Mouse (Mus musculus): Measurements from ENCODE around the gene Gm20671.
"Not testable (repeated sequence)": the region's sequence is repeated elsewhere in the genome, so short reads cannot be mapped to it uniquely, and the experiment has no call there.

Gm20671 gene

DNA sequence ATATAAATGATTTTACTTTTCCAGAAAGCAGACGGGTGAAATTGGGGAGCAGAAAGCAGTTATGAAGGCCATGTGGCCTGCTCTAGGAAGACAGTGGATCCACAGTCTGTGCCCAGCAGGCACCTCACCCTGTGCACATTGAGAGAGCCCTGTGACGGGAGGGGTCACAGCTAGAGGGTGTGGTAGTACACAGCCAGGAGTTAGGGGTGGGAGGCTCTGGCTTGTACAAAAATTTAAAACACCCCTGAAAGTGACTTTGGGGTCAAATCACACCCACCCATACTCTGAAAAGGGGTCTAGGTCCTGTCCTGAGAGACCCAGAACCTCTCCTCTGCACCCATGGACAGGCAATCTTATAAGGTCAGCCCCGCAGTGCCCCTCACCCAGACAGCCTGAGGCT lies 90.1 kb downstream of the Gm20671 start:
- not testable (repeated sequence) for DNase-seq (ENCODE audit: inconsistent age in 2 of 2, low spot score in 1 of 2)

DNA sequence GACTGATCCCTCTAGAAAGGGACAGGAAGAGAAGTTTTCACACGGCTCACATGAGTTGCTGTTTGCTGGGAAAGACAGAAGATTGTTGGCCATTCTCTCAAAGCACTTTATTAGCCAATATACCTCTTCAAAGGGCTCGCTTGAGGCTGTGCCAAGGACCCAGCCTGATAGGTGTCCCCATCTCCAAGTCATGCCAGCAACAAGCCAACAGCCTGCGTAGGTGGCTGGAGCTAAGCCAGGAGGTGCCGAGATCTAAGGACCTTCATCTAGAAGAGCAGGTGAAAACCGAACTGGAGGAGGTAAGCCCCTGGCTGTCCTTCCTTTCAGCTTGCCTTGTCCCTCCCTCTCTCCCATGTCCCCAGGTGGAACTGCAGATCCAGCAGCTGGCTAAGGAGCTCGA lies 91.1 kb downstream of the Gm20671 start:
- peak in 1 of 2 experiments; percentile 29 for DNase-seq (ENCODE audit: inconsistent age in 2 of 2, low spot score in 1 of 2)

- DNase-seq (ENCODE audit: inconsistent age in 2 of 2, low spot score in 1 of 2) = not testable (repeated sequence)
Observed at GRCm38 (mm10) chr5:32733892-32734291, 93.0 kb downstream of the Gm20671 start.

DNA sequence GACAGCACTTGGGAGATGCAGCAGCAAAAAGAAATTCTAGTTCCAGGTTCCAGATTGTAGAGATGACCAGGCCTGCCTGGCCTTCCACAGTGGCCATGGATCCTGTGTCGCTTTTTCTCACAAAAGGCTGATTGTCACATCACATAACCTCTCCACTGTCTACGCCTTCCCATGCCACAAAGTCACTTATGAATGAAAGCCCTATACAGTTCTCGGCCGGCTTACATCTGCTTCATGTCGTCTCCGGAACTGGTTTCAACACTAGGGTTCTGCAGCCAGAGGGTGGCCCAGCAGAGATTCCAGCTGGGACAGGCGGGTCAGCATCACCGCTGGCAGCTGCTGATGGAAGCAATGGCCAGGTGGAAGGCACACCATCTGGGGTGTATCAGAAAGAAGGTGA lies 98.1 kb downstream of the Gm20671 start:
- DNase-seq (ENCODE audit: inconsistent age in 2 of 2, low spot score in 1 of 2) = no peak

- DNase-seq (ENCODE audit: inconsistent age in 2 of 2, low spot score in 1 of 2) = no peak
Observed at GRCm38 (mm10) chr5:32728300-32728699, 98.6 kb downstream of the Gm20671 start.

DNA sequence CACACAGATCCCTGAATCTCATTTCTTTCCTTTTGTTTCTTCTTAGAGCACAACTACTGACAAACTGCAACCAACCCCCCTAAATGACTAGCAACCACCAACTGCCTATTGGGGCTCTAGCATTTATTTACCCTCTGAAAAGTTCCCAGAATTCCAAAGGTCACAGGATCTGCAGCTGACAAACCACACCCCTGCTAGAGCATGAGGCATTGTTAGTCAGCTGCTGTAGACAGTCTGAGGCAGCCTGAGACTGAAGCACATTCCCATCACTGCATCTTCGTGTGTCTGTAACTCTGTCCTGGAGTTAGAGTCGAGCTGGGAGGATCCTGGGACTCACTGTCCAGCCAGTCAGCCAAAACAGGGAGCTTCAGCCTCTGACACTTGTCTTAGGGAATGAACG lies 101.5 kb downstream of the Gm20671 start:
- DNase-seq (ENCODE audit: inconsistent age in 2 of 2, low spot score in 1 of 2) = not testable (repeated sequence)

DNA sequence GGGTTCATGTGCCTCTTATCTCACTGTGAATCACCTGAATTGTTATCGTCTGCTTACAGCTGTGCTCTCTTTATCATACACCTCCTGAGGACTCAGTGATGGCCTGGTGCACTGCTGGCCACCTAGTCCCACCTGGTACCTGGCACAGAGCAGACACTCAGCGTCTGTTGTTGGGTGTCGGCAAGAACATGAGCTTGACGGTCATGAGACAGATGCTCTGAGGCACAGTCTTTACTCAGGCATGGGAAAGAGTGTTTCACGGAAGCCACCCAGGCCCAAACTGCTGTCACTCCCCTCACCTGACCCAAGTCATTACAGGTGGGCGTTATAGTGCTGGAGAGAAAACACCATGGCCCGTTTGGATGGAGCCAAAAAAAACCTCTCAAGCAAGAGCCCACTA lies 102.9 kb downstream of the Gm20671 start:
- no peak for DNase-seq (ENCODE audit: inconsistent age in 2 of 2, low spot score in 1 of 2)

GRCm38 (mm10) chr5:32722711-32723110 lies 104.2 kb downstream of the Gm20671 start:
- DNase-seq (ENCODE audit: inconsistent age in 2 of 2, low spot score in 1 of 2) = not testable (repeated sequence)

DNA sequence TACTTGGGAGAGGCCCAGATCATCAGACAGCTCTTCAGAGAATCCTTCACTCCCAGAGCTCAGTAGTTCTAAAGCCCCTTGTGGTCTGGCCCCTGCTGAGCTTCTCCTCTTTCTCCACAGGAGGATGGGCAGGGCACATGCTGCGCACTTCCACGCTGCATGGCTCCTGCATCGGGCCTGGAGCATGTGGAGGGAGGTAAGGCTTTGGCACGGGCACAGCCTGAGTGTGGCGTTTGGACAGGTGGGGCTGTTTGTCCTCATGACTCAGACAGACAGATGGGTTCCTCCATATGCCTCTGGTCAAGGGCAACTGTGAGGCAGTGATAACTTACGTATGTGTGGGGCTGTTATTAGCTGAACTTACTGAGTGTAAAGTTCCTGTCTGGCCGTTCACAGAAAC lies 104.6 kb downstream of the Gm20671 start:
- DNase-seq (ENCODE audit: inconsistent age in 2 of 2, low spot score in 1 of 2) = no peak

GRCm38 (mm10) chr5:32721316-32721715 lies 105.6 kb downstream of the Gm20671 start:
- no peak for DNase-seq (ENCODE audit: inconsistent age in 2 of 2, low spot score in 1 of 2)

- DNase-seq (ENCODE audit: inconsistent age in 2 of 2, low spot score in 1 of 2) = no peak
Observed at GRCm38 (mm10) chr5:32720416-32720815, 106.5 kb downstream of the Gm20671 start.

DNA sequence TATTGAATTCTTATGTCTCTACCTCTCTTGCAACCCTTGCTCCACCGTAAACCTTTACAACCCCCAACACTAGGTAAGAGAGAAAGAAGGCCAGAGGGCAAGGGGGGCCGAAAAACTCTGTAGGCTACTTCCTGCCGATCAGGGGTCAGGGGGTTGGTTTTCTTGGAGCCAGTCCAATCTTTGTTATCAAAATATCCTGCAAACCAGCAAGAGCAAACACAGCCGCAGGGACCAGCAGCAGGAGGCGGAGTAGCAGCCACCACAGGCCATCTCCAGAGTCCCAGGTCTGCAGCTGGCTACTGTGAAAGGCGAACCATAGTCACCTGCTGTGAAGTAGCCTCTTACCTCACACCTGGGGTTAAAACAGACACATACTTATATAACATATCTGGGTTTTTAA lies 108.0 kb downstream of the Gm20671 start:
- no peak for DNase-seq (ENCODE audit: inconsistent age in 2 of 2, low spot score in 1 of 2)

- no peak for DNase-seq (ENCODE audit: inconsistent age in 2 of 2, low spot score in 1 of 2)
Observed at GRCm38 (mm10) chr5:32717726-32718125, 109.2 kb downstream of the Gm20671 start.

- DNase-seq (ENCODE audit: inconsistent age in 2 of 2, low spot score in 1 of 2) = peak; percentile 89 to 97
Observed at GRCm38 (mm10) chr5:32713703-32714467, 113.0 kb downstream of the Gm20671 start.

DNA sequence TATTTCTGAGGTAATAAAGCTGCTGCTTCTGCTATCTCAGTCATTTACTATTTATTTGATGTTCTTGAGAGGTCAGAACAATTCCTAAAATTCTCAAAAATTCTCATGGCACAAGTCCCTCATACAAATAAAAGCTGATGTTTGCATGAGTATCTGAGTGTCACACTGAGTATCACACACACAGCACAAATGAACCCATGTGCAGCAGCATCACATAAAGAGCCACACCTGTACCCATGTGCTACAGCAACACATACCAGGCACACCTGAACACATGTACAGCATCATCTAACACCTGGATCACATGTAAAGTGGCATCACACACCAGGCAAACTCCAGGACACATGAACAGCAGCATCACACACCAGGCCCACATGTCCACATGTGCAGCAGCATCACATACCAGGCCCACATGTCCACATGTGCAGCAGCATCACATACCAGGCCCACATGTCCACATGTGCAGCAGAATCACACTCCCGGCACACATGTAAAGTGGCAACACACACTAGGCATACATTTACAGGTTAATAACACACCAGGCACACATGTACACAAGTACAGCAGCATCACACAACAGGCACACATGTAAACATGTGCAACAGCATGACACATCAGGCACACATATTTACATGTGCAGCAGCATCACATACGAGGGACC lies 113.7 kb downstream of the Gm20671 start:
- DNase-seq (ENCODE audit: inconsistent age in 2 of 2, low spot score in 1 of 2) = no peak

- DNase-seq (ENCODE audit: inconsistent age in 2 of 2, low spot score in 1 of 2) = peak in 1 of 2 experiments; percentile 46
Observed at GRCm38 (mm10) chr5:32712221-32713041, 114.5 kb downstream of the Gm20671 start.

- DNase-seq (ENCODE audit: inconsistent age in 2 of 2, low spot score in 1 of 2) = no peak
Observed at GRCm38 (mm10) chr5:32711485-32711884, 115.4 kb downstream of the Gm20671 start.

DNA sequence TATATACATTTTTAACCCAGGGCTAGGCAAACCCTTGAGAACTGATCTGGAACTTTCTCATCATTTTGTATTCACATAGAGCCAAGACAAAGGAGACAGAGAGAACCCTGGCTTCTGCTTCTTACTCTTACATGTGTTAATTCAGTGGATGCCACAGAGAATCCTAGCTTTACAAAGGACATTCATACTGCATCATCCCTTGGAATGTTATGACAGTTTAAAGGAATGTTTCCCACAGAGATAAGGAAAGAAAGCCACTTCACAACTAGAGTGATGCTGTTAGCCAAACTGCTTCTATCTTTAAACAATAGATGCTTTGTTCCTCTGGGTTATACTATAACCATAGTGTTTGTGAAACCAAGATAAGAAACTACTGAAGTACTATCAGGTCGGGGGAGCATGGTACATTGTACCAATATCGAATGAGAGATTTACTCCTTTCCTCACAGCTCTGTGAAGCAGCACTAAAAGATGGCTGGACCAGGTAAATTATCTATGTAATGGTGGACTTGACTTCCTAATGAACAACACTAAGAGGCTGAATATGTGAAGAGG lies 120.6 kb downstream of the Gm20671 start:
- DNase-seq (ENCODE audit: inconsistent age in 2 of 2, low spot score in 1 of 2) = no peak

DNA sequence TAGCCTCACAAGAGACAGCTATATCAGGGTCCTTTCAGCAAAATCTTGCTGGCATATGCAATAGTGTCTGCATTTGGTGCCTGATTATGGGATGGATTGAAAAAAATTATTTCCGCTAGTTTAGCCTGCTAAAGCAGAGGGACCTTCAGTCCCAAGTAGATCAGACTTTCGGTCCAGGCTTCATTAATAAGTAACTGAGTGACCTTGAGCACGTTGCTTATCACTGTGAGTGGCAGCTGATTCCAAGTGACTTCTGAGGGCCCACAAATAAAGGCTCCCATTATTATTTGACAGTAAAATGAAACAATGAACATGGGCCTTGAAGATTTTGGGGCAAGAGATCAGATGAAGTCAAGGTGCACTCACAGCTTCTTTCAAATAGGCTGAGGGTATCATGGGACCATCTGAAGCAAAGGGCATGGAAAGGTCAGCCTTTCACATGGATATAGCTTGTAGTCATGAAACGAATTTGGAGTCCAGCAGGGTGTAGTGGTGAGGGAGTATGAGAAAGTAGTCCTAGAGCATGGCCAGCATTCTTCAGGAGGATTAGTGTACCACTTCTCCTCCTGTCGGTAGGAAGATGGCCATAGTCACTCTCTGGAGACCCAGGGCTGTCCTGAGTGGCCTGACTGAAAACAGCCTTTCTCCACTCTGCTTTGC lies 129.6 kb downstream of the Gm20671 start:
- no peak for DNase-seq (ENCODE audit: inconsistent age in 2 of 2, low spot score in 1 of 2)

DNA sequence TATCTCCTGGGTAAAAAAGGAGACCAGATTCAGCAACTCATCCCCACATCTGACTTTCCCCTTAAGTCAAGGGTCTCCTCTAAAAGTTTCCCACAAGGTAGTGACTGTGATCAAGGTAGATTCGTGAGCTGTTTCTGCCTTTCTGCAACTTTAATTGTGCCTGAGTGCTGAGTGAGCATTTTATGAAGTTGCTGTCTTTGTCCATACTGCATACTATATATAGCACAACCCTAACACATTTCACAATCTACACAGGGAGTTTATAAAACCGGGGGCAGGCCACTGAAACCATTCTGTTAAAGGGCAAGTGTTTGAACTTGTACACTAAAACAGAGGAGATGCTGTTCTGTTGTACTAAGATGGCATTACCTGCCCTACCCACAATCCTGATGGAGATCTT lies 133.5 kb downstream of the Gm20671 start:
- no peak for DNase-seq (ENCODE audit: inconsistent age in 2 of 2, low spot score in 1 of 2)

Measured in adrenal gland, adult (tissue).